Mouse (Mus musculus) cerebellum, adult 9-10 months (tissue): ENCODE measurements around the gene Stk38l.
A peak's percentile ranks its signal among the peaks of the same experiment; 100 is the strongest.

Experiments used
- DNase-seq: peaks from one replicate; pipeline ENCODE4 v3.0.0; 2022

Stk38l gene

DNA sequence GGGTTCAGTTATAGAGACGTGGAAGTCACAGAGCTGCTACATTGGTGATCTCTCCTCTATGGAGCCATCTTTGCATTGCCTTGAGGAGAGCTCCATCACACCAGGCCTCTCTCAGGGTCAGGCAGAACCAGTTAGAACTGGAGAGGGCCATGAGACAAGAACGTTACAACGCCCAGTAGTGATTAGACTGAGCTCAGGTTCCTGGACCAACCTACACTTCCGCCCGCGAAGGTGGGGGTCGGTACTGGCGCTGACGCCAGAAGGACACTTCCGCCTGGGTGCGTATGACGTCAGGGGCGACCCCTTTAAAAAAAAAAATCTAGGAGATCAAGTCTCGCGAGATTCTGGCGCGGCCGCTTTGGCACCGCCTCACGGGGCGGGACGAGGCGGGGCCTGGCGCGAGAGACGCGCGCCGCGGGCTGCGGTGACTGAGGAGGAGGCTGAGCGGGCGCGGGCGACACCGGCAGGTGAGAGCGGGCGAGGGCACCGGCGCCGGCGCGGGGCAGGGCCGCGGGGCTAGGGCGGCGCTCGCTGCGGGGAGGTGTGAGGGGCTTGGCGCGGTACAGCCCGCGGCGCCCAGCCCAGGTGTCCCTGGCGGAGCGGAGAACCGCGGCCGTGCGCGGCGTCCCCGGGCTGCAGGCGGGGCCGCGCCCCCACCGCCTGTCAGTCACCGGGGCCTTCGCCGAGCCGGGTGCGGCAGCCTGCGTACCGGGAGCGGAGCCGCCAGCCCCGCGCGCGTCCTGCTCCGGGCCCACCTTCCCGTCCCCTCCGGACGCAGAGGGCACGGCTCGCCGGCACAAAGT, at the start of gene Stk38l:
Gene Stk38l (plus strand): TSS at position 415 of the 803 bp plus-strand sequence.
- DNase-seq: peak; percentile 95

DNA sequence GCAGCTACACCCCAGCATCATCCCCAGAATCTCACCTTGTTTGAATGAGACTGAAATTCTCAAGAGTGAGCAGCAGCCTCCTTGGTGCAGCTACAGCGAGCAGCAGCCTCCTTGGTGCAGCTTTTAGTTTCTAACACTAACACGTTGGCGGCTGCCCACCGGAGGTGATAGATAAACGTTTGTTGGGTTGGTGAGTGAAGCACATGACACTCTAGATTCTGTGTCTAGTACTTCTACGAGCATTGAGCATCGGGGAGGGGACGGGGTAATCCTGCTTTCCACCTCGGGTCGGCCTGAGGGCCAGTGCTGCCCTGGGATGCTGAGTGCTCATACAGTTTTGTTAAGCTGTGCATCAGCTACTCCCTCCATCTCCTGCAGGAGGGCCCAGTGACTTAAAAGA, 47.9 kb upstream of the Stk38l start:
- DNase-seq: no peak

DNA sequence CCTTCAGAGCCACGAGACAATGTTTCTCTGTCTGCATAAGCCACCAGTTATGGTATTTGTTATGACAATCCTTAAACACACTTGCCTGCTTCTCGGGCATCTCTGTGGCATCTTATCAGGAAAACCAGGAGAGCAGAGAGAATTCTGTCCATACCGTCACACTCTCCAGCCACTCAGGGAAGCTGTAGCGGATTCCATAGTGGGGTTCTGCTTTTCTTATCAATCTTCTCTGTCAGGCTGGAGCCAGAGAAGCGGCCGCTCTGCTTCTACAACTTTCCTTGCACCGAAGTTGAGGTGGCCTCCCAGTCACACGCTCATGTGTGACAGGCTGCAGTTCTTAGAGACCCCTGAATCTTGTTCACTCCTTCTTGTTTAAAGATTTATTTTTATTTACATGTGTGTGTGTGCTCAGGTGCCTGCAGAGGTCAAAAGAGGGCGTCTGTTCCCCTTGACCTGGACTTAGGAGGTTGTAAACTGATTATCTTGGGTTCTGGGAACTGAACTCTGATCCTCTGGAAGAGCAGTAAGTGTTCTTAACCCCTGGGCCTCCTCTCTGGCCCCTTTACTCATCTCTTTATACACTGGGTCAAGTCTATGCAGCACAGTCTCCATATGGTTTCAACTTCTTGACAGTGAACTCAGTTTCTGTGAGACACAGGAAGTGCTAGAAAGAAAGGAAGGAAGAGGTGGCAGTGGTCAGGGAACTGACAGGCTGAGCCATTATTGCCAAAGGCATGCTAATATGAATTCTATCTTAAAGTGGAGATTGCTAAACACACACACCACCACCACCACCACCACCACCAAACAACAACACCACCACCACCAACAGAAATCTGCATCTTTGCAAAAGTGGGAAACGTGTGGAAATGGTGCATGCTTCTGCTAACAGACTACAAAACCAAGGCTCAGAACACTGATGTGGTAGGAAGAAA, 46.4 kb upstream of the Stk38l start:
- DNase-seq: no peak

DNA sequence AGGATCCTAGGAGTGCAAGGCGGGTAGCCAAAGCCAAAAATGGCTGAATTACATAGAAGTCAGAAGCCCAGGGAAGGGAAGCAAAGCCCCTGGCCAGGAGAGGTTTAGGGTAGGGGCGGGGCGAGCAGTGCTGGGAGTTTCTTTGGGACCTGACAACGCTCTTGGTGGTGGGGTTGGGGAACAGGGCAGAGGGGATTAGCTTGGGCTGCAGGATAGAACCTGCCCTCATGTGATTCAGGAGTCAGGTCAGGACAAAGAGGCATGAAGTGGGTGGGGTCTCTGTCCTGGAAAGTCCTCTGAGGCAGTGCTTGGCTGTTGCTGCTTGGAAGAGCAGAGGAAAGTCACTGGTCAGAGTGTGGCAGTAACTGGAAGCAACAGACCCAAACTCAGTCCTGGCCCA, 40.9 kb upstream of the Stk38l start:
- DNase-seq: no peak

DNA sequence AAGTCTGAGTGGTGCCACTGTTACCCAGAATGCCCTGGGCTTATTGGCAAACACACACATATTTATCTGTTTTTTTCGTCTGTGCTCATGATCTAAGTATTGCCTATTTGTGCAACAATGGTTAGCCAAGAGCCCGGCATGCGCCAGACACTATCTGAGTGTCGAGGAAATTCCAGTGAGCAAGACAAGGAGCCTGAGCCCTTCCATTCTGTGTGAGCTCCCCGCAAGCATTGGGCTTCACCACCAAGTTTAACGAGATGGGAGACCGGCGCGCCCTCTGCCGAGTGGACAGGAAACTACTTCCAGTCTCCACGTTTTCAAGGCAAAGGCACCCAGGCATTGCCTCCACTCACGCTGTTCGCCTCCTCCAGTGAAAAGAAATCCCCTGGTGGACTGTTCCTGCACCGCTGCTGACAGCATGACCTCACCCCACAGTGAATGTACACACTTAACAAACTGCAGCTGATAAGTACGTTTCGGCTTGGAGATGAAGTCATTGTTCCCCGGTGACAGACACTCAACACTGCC, 39.0 kb upstream of the Stk38l start:
- no peak for DNase-seq

DNA sequence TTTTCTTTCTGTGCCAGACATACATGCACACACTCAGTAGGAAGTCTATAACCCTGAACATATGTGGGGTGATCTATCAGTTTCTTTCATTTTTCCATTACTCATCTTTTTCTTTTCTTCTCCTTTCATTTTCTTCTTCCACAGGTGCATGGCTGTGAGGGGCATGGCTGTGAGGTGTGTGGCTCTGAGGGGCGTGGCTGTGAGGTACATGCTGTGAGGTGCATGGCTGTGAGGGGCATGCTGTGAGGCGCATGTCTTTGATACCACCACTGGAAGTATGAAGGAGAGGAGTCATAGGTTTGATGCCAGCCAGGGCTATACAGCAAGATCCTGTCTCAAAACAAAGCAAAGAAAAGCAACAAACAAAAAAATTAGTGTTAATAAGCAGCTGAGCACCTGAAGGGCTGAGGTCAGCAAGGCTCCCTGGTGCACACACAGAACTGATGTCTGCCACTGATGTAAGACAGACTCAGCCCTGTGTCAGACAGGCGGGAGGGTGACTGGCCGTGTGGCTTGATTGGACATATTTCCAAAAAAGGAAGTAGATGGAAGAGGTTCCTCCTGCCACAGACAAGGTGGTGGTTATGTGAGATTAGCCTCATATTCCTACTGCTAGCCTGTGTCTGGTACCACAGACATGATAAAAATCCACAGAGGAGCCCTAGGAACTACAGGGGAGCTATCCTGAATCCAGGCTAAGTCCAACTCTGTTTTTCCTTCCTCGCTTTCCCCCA, 38.2 kb upstream of the Stk38l start:
- DNase-seq: no peak

DNA sequence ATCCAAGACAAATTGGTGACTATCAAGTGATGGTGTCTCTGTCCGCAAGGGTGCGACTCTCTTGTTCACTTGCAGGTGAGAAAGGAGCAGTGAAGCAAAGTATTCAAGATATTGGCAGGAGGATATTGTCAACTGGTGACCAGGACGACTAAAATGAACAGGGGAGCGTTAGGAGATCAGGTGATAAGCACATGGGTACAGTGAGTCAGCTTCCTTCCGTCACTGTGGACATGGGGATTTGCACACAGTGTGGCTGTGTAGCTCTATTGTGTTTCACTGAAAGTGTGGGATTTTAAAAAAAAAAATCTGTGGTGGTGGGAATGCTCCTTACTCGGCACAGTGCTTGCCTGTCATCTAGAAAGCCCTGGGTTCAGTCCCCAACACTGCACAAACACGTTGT, 36.8 kb upstream of the Stk38l start:
- no peak for DNase-seq

DNA sequence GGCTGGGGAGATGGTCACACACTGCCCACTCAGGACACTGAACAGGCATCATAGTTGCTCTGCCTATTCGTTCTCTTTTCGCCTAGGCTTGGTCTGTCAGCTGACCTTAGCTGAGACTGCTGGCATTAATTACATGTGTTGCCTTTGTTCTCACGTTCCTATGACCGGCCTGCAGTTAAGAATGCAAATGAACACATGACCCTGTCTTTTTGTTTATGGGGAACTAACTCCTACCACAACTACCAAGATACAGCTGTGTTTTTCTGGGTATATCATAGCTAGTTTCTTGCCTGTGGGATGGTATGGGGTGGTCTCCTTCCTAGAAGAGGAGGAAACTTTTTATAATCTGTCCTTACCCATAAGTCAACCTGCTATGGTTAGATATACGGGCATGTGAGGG, 35.9 kb upstream of the Stk38l start:
- DNase-seq: no peak

DNA sequence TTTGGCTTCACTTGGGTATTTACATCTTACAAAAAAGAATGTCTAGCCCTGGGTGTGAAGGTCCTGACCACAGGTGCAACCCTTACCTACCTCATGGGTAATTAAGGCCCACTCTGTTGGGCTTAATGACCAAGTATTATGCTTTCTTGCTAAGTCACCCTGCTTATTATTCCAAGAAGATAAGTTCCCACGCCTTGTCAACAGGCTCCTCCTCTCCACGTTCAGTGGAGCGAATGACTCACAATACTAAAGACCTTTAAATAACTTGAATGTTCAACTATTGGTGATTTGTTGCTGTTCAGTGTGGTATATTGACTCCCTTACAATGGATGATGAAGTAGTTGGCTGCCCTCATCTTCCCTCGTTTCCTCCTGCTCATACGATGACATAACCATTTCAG, 27.0 kb upstream of the Stk38l start:
- DNase-seq: no peak

DNA sequence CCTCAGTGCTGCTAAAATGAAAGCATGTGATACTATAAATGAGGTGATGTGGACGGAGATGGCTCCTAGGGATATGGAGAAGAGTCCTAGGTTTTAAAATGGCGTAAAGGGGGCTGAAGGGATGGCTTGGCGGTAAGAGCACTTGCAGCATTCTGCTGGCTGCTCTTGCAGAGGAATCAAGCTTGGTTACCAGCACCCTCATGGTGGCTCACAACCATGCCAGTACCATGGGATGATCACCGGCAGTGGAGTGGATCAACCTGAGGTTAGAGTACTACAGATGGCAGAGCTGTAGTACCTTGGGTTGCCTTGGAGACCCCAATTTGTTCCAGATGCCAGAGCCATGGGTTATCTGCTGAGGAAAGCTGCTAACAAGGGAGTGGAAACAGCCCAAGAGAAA, 26.4 kb upstream of the Stk38l start:
- DNase-seq: no peak

DNA sequence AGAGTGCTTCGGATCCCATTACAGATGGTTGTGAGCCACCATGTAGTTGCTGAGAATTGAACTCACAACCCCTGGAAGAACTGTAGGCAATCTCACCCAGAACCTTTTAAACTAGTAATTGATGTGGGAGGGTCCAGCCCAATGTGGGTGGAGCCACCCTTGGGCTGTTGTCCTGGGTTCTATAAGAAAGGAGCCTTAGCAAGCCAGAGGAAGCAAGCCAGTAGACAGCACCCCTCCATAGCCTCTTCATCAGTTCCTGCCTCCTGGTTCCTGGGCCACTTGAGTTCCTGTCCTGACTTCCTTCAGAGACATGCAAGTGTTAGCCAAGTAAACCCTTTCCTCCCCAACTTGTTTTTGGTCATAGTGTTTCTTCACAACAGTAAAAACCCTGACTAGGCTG, 24.3 kb upstream of the Stk38l start:
- DNase-seq: no peak

DNA sequence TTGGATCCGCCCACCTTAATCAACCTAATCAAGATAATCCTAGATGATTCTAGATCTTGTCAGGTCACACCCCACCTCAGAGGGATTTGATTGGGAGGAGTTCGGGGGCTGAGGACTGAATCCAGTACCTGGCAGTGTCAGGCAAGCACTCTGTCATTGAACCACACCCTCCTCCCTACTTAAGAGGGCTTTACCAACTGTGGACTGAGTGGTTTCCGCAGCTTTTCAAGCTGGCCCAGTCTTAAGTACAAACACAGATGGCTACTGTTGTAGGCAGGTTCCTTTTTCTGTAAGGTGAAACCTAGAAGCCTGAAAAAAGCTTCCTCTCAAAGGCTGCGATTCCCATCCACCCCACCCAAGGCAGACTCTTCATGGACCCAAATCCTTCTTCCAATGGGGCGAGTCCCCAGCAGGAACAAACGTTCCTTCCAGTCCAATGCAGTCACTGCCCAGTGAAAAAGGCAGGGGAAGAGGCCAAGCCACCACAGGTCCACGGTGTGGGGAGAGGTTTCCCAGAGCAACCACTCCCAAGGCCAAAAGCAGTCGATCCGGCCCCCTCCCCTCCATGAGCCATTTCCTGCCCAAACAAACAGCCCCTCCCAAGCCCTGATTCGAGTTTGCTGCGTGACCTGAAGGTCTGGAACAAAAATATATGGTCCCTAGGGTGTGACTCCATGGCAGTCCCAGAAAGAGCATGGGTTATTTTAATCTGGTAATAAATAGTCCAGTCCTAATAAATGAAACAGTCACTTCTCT, 22.5 kb upstream of the Stk38l start:
- no peak for DNase-seq

DNA sequence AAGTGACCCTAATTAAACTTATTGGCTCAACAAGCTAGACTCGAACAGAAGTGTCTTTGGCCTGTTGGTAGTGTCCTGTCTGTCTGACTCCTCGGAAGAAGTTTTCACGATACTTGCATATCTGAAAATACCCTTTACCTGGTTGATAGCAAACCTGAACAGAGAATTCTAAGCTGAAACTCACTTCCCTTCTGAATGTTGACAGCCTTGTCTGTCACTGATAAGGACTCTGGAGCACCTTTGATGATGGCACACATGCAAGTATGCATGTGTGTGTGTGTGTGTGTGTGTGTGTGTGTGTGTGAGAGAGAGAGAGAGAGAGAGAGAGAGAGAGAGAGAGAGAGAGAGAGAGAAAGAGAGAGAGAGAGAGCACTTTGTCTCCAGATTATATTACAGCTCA, 21.4 kb upstream of the Stk38l start:
- no peak for DNase-seq

DNA sequence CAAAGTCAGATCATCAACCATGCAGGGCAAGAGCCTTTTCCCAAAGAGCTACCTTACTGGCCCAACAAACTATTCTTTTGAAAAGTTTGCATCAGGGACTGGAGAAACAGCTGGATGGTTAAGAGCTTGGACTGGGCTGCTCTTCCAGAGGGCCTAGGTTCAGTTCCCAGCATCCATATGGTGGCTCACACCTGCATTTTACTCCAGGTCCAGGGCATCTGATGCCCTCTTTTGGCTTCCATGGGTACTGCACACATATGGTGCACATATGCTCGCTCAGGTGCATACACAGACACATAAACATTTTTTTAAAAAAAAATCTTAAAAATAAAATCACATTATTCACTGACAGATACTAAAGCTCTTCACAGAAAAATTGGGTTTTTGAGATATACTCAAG, 19.2 kb upstream of the Stk38l start:
- DNase-seq: no peak

DNA sequence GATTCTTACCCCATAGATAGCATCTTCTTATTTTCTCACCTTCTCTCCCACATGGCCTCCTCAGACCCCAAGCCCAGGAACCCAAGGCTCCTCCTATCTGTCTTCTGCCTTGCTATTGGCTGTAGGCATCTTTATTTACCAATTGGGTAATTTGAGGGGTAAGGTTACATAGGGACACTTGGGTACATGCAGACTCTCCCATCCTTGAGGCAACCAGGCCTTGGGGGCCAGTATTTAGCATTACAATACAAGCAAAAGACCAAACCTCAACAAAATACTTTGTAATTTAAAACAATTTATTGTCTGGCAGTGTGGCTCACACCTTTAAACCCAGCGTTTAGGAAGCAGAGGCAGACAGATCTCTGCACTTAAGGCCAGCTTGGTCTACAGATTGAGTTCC, 5.2 kb upstream of the Stk38l start:
- no peak for DNase-seq

DNA sequence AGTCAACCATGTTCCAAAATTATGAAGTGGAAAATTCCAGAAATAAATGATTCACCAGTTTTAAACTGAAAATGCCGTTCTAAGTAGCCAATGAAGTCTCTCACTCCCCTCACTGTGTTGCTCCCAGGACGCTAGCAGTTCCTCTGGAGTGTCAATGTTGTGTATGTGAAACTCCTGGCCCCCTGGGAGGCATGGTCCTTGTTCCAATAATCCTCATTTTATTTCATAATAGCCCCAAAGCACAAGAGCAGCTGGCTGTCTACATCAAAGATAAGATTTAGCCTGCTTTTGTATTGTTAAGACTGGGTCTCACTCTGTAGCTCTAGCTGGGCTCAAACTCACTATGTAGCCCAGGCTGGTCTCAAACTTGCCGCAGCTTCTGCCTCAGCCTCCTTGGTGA, 990 bp upstream of the Stk38l start:
- peak; percentile 29 for DNase-seq

DNA sequence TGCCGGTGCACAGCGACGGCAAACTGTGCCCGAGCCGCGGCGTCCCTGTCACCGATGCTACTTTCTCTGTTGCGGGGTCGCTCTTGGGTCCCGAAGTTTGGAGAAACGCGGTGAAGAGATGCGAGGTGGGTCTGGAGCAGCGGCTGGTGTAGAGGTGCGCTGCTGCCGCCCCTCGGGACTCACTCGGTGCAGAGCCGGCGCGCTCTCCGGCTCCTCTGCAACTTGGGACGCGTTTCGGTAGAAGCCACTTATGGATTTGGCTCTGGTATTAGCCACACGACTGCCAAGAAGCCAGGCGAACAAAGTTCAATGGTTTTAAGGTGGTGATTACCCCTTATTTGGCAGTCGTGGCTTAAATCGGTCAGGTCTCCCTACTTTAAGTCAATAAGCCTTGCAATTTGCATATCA, 593 bp downstream of the Stk38l start:
- DNase-seq: peak; percentile 50

DNA sequence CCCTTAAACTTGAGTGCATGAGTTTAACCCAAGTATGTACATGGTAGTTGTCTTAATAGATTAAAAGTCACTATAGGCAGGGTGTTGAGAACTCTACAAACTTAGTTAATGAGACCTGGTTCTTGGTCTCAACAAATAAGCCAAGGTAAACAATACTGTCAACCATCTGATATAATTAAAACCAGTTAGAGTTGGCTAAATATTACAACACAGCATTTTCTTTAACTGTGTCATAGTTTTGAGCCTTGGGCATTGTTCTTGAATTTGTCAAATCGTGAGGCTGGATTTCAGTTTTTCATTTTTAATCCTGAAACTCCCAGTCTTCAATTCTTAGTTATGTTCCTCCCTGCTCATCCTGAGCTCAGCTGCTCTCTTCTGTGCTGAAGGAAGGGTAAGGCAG, 6.2 kb downstream of the Stk38l start:
- DNase-seq: no peak

DNA sequence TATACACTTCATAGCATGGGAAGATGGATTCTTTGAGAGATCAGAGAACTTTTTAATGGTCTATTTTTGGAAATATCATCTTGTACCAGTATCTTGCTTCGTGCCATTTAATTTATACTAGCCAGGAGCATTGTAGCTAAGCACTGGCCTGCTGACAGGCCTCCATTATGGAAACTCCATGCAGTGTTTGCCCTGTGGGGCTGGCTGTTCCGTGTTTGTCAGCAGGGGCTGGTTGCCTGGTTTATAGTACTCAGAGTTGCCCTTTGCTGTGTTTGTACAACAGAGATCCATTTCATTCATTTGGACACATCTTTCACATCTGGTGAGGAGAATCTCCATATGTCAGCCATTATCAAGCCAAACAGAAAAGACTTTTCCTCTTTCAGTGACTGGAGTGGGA, 6.9 kb downstream of the Stk38l start:
- no peak for DNase-seq

DNA sequence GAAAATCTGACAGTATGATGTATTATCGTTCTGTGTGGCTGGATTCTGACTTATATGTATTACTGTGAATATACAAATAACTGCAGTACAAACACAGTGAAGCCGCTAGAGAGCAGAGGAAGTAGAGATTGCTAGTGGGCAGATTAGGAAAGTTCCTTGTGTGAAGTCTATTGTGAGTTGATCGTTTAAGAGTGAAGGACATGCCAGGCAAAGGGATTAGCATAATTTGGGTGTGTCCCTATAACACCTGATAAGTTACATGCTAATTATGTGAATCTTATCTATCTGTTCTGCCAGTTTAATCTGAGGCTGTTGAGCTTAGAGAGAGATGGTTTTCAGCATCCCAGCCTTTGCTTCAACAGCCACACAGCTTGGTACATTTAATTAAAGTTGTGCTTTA, 7.4 kb downstream of the Stk38l start:
- DNase-seq: no peak

DNA sequence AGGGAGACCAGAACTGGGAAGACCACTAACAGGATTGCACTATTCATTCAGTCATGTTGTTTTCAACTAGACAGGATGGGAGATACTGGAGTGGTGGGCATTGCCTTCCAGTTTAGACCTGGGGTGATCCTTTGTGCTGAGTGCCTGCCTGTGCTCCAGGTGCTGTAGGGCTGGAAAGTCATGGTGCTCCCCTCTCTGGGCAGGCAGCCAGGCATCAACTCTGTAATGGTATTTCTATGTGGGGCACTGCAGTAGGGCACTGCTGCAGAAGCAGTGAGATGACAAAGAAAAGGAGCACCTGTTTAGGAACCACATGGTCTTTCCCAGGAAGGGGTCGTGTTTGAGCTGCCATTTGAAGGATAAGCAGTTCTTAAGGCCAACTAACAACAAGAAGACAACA, 7.9 kb downstream of the Stk38l start:
- no peak for DNase-seq

DNA sequence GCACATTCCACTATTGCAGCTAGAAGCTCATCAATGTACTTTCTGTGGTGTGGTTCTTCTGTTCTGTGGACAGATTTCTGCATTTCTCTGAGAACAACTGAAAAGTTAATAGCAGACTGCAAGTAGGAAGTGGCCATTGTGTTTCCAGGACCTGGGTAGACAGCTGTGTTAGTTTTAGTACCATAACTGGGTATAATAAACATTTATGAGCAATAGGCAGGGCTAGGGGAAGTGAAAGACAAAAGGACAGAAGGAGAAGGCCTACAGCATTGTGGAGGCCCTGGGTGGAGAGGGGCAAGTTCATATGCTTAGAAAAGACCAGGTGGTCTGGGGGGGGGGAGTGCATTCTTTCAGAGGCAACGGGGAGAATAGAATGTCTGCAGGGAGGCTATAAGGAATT, 8.8 kb downstream of the Stk38l start:
- no peak for DNase-seq
